Mouse (Mus musculus): ENCODE results near the gene Fam209. TPM values are rescaled to one million over a fixed set of nuclear protein-coding genes. Genes with fewer than 3 reads are reported as not detected.

The Fam209 gene
- total RNA-seq, 4 experiments from 2014 or later, result not detected

Other genes starting within 250 kb of the Fam209 start
- gene Mc3r, start 224.0 kb upstream of the Fam209 start, total RNA-seq (2022), result under 1 TPM; 0.41 to 0.93 (median 0.53) TPM
- gene Fam210b, start 127.0 kb upstream of the Fam209 start, total RNA-seq (2022), result 10 to 100 TPM; 14.2 to 17.6 (median 16.2) TPM
- gene Aurka, start 102.0 kb upstream of the Fam209 start, total RNA-seq (2022), result 1 to 10 TPM in 3 of 4 experiments, under 1 TPM in 1; 0.93 to 2.3 (median 1.8) TPM
- gene Cstf1, start 101.8 kb upstream of the Fam209 start, total RNA-seq (2022), result 10 to 100 TPM; 24.8 to 36.1 (median 29.7) TPM
- gene Cass4, start 78.7 kb upstream of the Fam209 start, total RNA-seq (2022), result under 1 TPM; 0.19 to 0.46 (median 0.37) TPM
- 10 to 100 TPM; 67.7 to 75.2 (median 72.8) TPM for gene Rtf2, start 32.0 kb upstream of the Fam209 start, total RNA-seq (2022)
- gene Gcnt7, start 13.9 kb upstream of the Fam209 start, total RNA-seq (2022), result not detected
- gene Tfap2c, start 77.1 kb downstream of the Fam209 start, total RNA-seq (2022), result under 1 TPM; 0.12 to 0.16 (median 0.13) TPM